In the genomic region with DNA sequence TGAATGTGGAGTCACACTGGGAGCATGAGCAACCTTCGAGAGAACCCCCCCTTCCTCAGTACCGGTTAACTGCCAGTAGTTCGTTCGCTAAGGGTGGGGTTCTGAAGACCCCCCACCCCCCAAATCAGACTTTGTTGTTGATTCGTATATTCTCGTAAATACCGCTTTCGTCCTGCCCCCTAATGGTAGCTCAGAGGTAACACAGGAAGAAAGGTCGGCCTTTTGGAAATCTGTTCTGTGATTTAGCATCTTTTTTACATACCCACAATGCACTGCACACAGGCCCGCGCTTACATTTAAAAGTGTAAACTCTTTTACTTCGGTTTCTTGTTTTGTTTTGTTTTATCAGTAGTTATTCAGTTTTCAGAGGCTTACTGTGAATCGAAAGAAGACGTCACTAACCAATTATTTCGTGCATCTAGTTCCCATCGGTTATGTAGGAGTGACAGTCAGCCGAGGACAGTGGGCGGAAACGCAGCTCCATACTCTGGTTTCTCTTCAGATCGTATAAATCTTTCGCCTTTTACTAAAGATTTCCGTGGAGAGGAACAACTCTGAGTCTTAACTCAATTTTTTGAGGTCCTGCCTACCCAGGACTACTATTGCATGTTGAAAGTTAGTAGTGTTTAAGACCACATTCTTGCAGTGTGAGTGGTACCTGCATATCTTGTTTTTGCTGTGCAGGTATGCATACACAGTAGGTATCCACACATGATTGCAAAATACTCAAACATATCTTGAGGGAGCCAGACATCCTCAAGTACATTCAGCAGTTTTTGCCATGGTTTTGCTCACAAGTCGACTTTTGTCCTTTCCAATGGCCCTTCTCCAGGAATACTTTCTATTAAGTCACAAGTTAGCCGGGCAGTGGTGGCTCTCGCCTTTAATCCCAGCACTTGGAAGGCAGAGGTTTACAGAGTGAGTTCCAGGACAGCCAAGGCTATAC, we compare ENCODE assay signal across 7 mouse cellular contexts. TPM values are rescaled to one million over a fixed set of nuclear protein-coding genes. Genes with fewer than 3 reads are reported as not detected.
A peak's percentile ranks its signal among the peaks of the same experiment; 100 is the strongest.
DNase-seq lines count a peak whose midpoint lies in the region; ATAC-seq and TF ChIP-seq lines count a peak whose summit lies in the region.

No protein-coding gene starts in this region.

- H3K36me3 ChIP-seq in CH12.LX (replicated peaks in 1 of 2; ENCODE audit: control insufficient read depth in 1 of 2, insufficient read depth in 1 of 2, low read length in 1 of 2): peaks cover 0 to 27% of the 10 kb centered on the region in 2 experiments
- H3K36me3 ChIP-seq in heart, embryonic 13.5 days: no peaks in the 10 kb centered on the region
- H3K36me3 ChIP-seq in kidney, embryonic 16.5 days (ENCODE audit: insufficient read depth, low read length): no peaks in the 10 kb centered on the region
- no peaks in the 10 kb centered on the region for H3K36me3 ChIP-seq in spleen, adult 2 months (ENCODE audit: control insufficient read depth, insufficient read depth, low read length)

- TF ChIP-seq POLR2A in CH12.LX (IDR thresholded peaks at IDR 0.05; ENCODE audit: low read depth, low read length): peak; percentile 99
- TF ChIP-seq POLR2A in cortical plate, adult 2 months (IDR thresholded peaks at IDR 0.05; ENCODE audit: extremely low read depth, insufficient read depth, low read length): 0 out of 2 replicates have a peak, but pooled peaks have one; percentile 37
- peak; percentile 54; the same call in 1 of the 2 replicates for TF ChIP-seq POLR2A in spleen, adult 2 months (IDR thresholded peaks at IDR 0.05; ENCODE audit: low read depth, low read length)

- H3K79me2 ChIP-seq in CH12.LX (replicated peaks; ENCODE audit: control insufficient read depth, extremely low read depth, insufficient read depth, poor library complexity, severe bottlenecking): 0 out of 2 replicates have a peak, but pooled peaks cover 3% of the 10 kb centered on the region

- peak overlapping the region; percentile 50 for H3K9ac ChIP-seq in CH12.LX (ENCODE audit: insufficient read depth, low read depth)
- peak overlapping the region; percentile 80 for H3K9ac ChIP-seq in heart, embryonic 13.5 days
- H3K9ac ChIP-seq in kidney, embryonic 16.5 days (replicated peaks; ENCODE audit: low read length): peak overlapping the region; percentile 64

- H3K27me3 ChIP-seq in CH12.LX (replicated peaks): no peaks in the 10 kb centered on the region
- H3K27me3 ChIP-seq in heart, embryonic 13.5 days (replicated peaks): no peaks in the 10 kb centered on the region
- H3K27me3 ChIP-seq in kidney, embryonic 16.5 days (ENCODE audit: insufficient read depth, low read length): no peaks in the 10 kb centered on the region
- H3K27me3 ChIP-seq in spleen, adult 2 months (ENCODE audit: control insufficient read depth, insufficient read depth, low read length): no peaks in the 10 kb centered on the region

- ATAC-seq in heart, embryonic 13.5 days (ENCODE audit: extremely low read depth, insufficient number of reproducible peaks, low FRiP score, low TSS enrichment): no peak; the same call in 1 of the 2 replicates
- peak; percentile 92 for ATAC-seq in kidney, embryonic 16.5 days (ENCODE audit: low FRiP score, low TSS enrichment)

- H3K27ac ChIP-seq in CH12.LX (ENCODE audit: insufficient read depth, low read depth): peak overlapping the region; percentile 13; the same call in 1 of the 2 replicates
- no peak overlapping the region for H3K27ac ChIP-seq in cortical plate, adult 2 months (ENCODE audit: insufficient read depth, low read length)
- H3K27ac ChIP-seq in heart, embryonic 13.5 days (replicated peaks): peak overlapping the region; percentile 80
- H3K27ac ChIP-seq in kidney, embryonic 16.5 days (ENCODE audit: low read length): peak overlapping the region; percentile 80
- peak overlapping the region; percentile 73; the same call in 1 of the 2 replicates for H3K27ac ChIP-seq in spleen, adult 2 months (ENCODE audit: insufficient read depth, low read length)

- TF ChIP-seq CTCF in CH12.LX (conservative IDR thresholded peaks at IDR 0.05 in 1 of 2, IDR thresholded peaks at IDR 0.05 in 1 of 2; ENCODE audit: low read depth in 2 of 2, low read length in 2 of 2): peak; percentile 59 to 80; a peak in 3 of 4 replicates
- TF ChIP-seq CTCF in cortical plate, adult 2 months (IDR thresholded peaks at IDR 0.05; ENCODE audit: extremely low read depth, insufficient read depth, low read length): peak; percentile 33; the same call in 1 of the 2 replicates
- peak; percentile 22; the same call in 1 of the 2 replicates for TF ChIP-seq CTCF in spleen, adult 2 months (IDR thresholded peaks at IDR 0.05; ENCODE audit: extremely low read depth, insufficient read depth, insufficient read length, insufficient replicate concordance)

- peak overlapping the region; percentile 46 to 50 (median 48) for H3K4me3 ChIP-seq in CH12.LX (replicated peaks in 1 of 3; ENCODE audit: low read depth in 2 of 3, low read length in 2 of 3, poor library complexity in 1 of 3)
- H3K4me3 ChIP-seq in cortical plate, adult 2 months (ENCODE audit: insufficient read depth, low read length): peak overlapping the region; percentile 21
- H3K4me3 ChIP-seq in heart, embryonic 13.5 days: peak overlapping the region; percentile 47
- peak overlapping the region; percentile 43 for H3K4me3 ChIP-seq in kidney, embryonic 16.5 days (ENCODE audit: low read length)
- H3K4me3 ChIP-seq in spleen, adult 2 months (ENCODE audit: extremely low read depth, insufficient read depth, insufficient read length): peak overlapping the region; percentile 31

- peak overlapping the region; percentile 82 for H3K4me2 ChIP-seq in CH12.LX (ENCODE audit: insufficient read depth, low read depth, poor library complexity, severe bottlenecking)
- peak overlapping the region; percentile 70 for H3K4me2 ChIP-seq in heart, embryonic 13.5 days
- H3K4me2 ChIP-seq in kidney, embryonic 16.5 days (replicated peaks; ENCODE audit: low read depth, low read length): peak overlapping the region; percentile 58

- TF ChIP-seq EP300 in CH12.LX (IDR thresholded peaks at IDR 0.05; ENCODE audit: low read length): no peak; the same call in 1 of the 2 replicates

- H3K9me3 ChIP-seq in CH12.LX (replicated peaks; ENCODE audit: low read length): no peaks in the 10 kb centered on the region
- H3K9me3 ChIP-seq in heart, embryonic 13.5 days: no peaks in the 10 kb centered on the region
- no peaks in the 10 kb centered on the region for H3K9me3 ChIP-seq in kidney, embryonic 16.5 days (ENCODE audit: low read length)

- peak; percentile 45 for TF ChIP-seq RAD21 in CH12.LX (IDR thresholded peaks at IDR 0.05; ENCODE audit: low read depth, low read length)

- 2% methylated on average over 25 of the region's 25 CpGs for WGBS in heart, embryonic 13.5 days
- under 1% methylated on average over 25 of the region's 25 CpGs for WGBS in kidney, embryonic 16.5 days
- 3% methylated on average over 25 of the region's 25 CpGs for WGBS in spleen, adult 2 months

- H3K4me1 ChIP-seq in CH12.LX (ENCODE audit: control insufficient read depth in 1 of 2, insufficient read depth in 2 of 2): peaks cover 0 to 8% of the 10 kb centered on the region in 2 experiments; a peak in 2 of 4 replicates
- H3K4me1 ChIP-seq in cortical plate, adult 2 months (ENCODE audit: control insufficient read depth, insufficient read depth, low read length): no peaks in the 10 kb centered on the region
- H3K4me1 ChIP-seq in heart, embryonic 13.5 days: peaks cover 5% of the 10 kb centered on the region; the same call in 1 of the 2 replicates
- H3K4me1 ChIP-seq in kidney, embryonic 16.5 days (ENCODE audit: insufficient read depth, low read length): 0 out of 2 replicates have a peak, but pooled peaks cover 4% of the 10 kb centered on the region
- peaks cover 3% of the 10 kb centered on the region; the same call in 1 of the 2 replicates for H3K4me1 ChIP-seq in spleen, adult 2 months (ENCODE audit: control insufficient read depth, insufficient read depth, insufficient read length)

- DNase-seq in A20 (ENCODE audit: low read depth, low spot score): peak; percentile 90
- DNase-seq in CH12.LX (ENCODE audit: extremely low read depth): peak; percentile 90
- peak; percentile 23 to 70 for DNase-seq in lung, postnatal 4 days
- DNase-seq in spleen, adult 2 months (ENCODE audit: low read depth in 1 of 2, low spot score in 2 of 2): peak; percentile 60 to 76

- dilution Hi-C loops in CH12.LX (cut with MboI; ENCODE audit: extremely low pct_ligation_motif_present, extremely low pct_unique_long_range_greater_than_20kb, low sequenced_read_pairs): no loop called here

- in situ Hi-C loops in CH12.LX (cut with MboI; ENCODE audit: low pct_ligation_motif_present, low pct_unique_long_range_greater_than_20kb, low sequenced_read_pairs): no loop called here

RNA-seq across cellular contexts. Expression of gene Kif2c, which starts 19.9 kb away (rescaled TPM):
- 33.9 and 39.6 TPM in 2 replicates for total RNA-seq in CH12.LX (2012; rRNA removed)
- 34.0 and 36.8 TPM in 2 replicates for total RNA-seq in CH12.LX (2014; rRNA removed)
- 40.3 and 43.1 TPM in 2 replicates for polyA plus RNA-seq in CH12.LX (2012; ENCODE audit: insufficient read length, low read depth)
- 0.40 and 0.54 TPM in 2 replicates for polyA plus RNA-seq in cortical plate, adult 2 months (2012; rRNA removed)
- 42.0 and 44.2 TPM in 2 replicates for polyA plus RNA-seq in heart, embryonic 13.5 days (2015; fragmentation: Nextera tagmentation; extraction: Ambion mirVana)
- polyA plus RNA-seq in kidney, embryonic 16.5 days (2015; fragmentation: Nextera tagmentation; extraction: Ambion mirVana): 71.8 and 75.6 TPM in 2 replicates
- 2.5 and 2.7 TPM in 2 replicates for polyA plus RNA-seq in spleen, adult 2 months (2012; rRNA removed)

RNA-seq across cellular contexts. Expression of gene Rps8, which starts 46.3 kb away (rescaled TPM):
- total RNA-seq in CH12.LX (2012; rRNA removed): 5,379 and 5,435 TPM in 2 replicates
- total RNA-seq in CH12.LX (2014; rRNA removed): 2,191 and 2,455 TPM in 2 replicates
- 1,480 and 1,967 TPM in 2 replicates for polyA plus RNA-seq in CH12.LX (2012; ENCODE audit: insufficient read length, low read depth)
- 499 and 554 TPM in 2 replicates for polyA plus RNA-seq in cortical plate, adult 2 months (2012; rRNA removed)
- polyA plus RNA-seq in heart, embryonic 13.5 days (2015; fragmentation: Nextera tagmentation; extraction: Ambion mirVana): 616 and 654 TPM in 2 replicates
- polyA plus RNA-seq in kidney, embryonic 16.5 days (2015; fragmentation: Nextera tagmentation; extraction: Ambion mirVana): 746 and 795 TPM in 2 replicates
- 578 and 703 TPM in 2 replicates for polyA plus RNA-seq in spleen, adult 2 months (2012; rRNA removed)

RNA-seq across cellular contexts. Expression of gene Tmem53, which starts 49.4 kb away (rescaled TPM):
- total RNA-seq in CH12.LX (2012; rRNA removed) (0.50 and 1.1 TPM in 2 replicates), CH12.LX (2014; rRNA removed) (1.4 and 1.5 TPM in 2 replicates)
- 1.00 and 1.2 TPM in 2 replicates for polyA plus RNA-seq in CH12.LX (2012; ENCODE audit: insufficient read length, low read depth)
- polyA plus RNA-seq in cortical plate, adult 2 months (2012; rRNA removed): 4.8 and 6.1 TPM in 2 replicates
- 25.0 and 28.5 TPM in 2 replicates for polyA plus RNA-seq in heart, embryonic 13.5 days (2015; fragmentation: Nextera tagmentation; extraction: Ambion mirVana)
- polyA plus RNA-seq in kidney, embryonic 16.5 days (2015; fragmentation: Nextera tagmentation; extraction: Ambion mirVana): 16.5 and 19.9 TPM in 2 replicates
- polyA plus RNA-seq in spleen, adult 2 months (2012; rRNA removed): 2.4 and 3.2 TPM in 2 replicates

RNA-seq across cellular contexts. Expression of gene Armh1, which starts 49.6 kb away (rescaled TPM):
- total RNA-seq in CH12.LX (2012; rRNA removed) (not detected in 2 replicates), CH12.LX (2014; rRNA removed) (not detected in 2 replicates)
- polyA plus RNA-seq in CH12.LX (2012; ENCODE audit: insufficient read length, low read depth): 0.18 TPM in 1 of 2 replicates, not detected in the other
- 0.38 and 0.67 TPM in 2 replicates for polyA plus RNA-seq in cortical plate, adult 2 months (2012; rRNA removed)
- 0.35 and 0.51 TPM in 2 replicates for polyA plus RNA-seq in heart, embryonic 13.5 days (2015; fragmentation: Nextera tagmentation; extraction: Ambion mirVana)
- polyA plus RNA-seq in kidney, embryonic 16.5 days (2015; fragmentation: Nextera tagmentation; extraction: Ambion mirVana): 0.23 and 0.39 TPM in 2 replicates
- polyA plus RNA-seq in spleen, adult 2 months (2012; rRNA removed): 0.05 TPM in 1 of 2 replicates, not detected in the other

Comparison
In these comparisons a context has a peak if more than half of its experiments do, and no peak if none do; other contexts are left out.
1. POLR2A ChIP-seq: peak in every context shown above with its lines; median percentile 99 in CH12.LX; 54 in spleen, adult 2 months; 37 in cortical plate, adult 2 months.
2. RNA of gene Kif2c, which starts 19.9 kb away (polyA plus RNA-seq): 71.8 to 75.6 TPM in kidney, embryonic 16.5 days, 42.0 to 44.2 TPM in heart, embryonic 13.5 days and 40.3 to 43.1 TPM in CH12.LX; 2.5 to 2.7 TPM in spleen, adult 2 months and 0.40 to 0.54 TPM in cortical plate, adult 2 months; every median in the first group is over 10 times any median in the second.
3. Peak in every context shown above with its lines, with median percentiles within 50 percentile points of each other: DNase-seq, H3K4me2 ChIP-seq, H3K4me3 ChIP-seq, H3K9ac ChIP-seq and CTCF ChIP-seq.